In the genomic region with DNA sequence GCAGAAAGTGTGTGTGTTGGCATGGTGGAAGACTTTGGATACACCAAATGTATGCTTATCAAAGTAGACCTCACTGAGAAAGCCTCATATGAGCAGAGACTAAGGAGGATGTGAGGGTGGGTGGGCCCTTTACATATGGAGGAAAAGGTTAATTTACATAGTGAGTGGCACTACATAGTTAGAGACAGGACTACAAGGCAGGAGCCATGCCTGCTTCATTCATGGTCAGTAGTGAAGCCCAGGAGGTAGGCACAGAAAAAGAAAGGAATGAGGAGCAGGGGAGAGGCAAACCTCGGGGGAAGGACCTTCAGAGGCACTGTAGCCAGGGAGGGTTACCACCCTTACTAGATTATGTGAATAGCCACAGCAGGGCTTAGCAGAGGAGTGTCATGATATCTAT, we compare ENCODE assay signal across 18 mouse cellular contexts.
"Had no signal": no experiment of that assay in that cellular context is flagged by ENCODE, and none has a peak within 500 bp of the region (broad histone marks: within the 10 kb centered on the region; RNA-seq: fewer than 3 reads in every experiment).

No protein-coding gene starts in this region.

- H3K27ac ChIP-seq: limb, embryonic 12.5 days; limb, embryonic 15.5 days; liver, embryonic 14.5 days; macrophage; midbrain, embryonic 12.5 days; midbrain, embryonic 15.5 days; stomach, postnatal 0 days had no signal

- H3K36me3 ChIP-seq: limb, embryonic 12.5 days; limb, embryonic 15.5 days; midbrain, embryonic 12.5 days; midbrain, embryonic 15.5 days had no signal

- H3K9ac ChIP-seq: limb, embryonic 12.5 days; limb, embryonic 15.5 days; liver, embryonic 14.5 days; liver, postnatal 0 days; lung, embryonic 14.5 days; midbrain, embryonic 12.5 days; midbrain, embryonic 15.5 days had no signal

- ATAC-seq: liver, postnatal 0 days; lung, postnatal 0 days had no signal

- H3K4me2 ChIP-seq: limb, embryonic 12.5 days; limb, embryonic 15.5 days; liver, embryonic 11.5 days; lung, embryonic 14.5 days; midbrain, embryonic 12.5 days; midbrain, embryonic 15.5 days had no signal

- H3K4me3 ChIP-seq: limb, embryonic 12.5 days; limb, embryonic 15.5 days; midbrain, embryonic 12.5 days; midbrain, embryonic 15.5 days had no signal

- H3K9me3 ChIP-seq: limb, embryonic 12.5 days; limb, embryonic 15.5 days; midbrain, embryonic 12.5 days; midbrain, embryonic 15.5 days had no signal

- H3K4me1 ChIP-seq: limb, embryonic 15.5 days; midbrain, embryonic 15.5 days had no signal

- DNase-seq: kidney, adult 9 months; kidney, postnatal 14 days; kidney, postnatal 4 days; liver, postnatal 0 days; lung, embryonic 14.5 days; right cerebral cortex, adult 18-20 months; right cerebral cortex, postnatal 14 days; right cerebral cortex, postnatal 4 days; thymus, postnatal 25 days had no signal

- H3K27me3 ChIP-seq: limb, embryonic 12.5 days; limb, embryonic 15.5 days; midbrain, embryonic 12.5 days; midbrain, embryonic 15.5 days had no signal
